Mouse (Mus musculus) testis, adult 2 months (tissue): ENCODE results near the gene Gm13769. TPM values are rescaled to one million over a fixed set of nuclear protein-coding genes. Genes with fewer than 3 reads are reported as not detected.
"Not testable (repeated sequence)": the region's sequence is repeated elsewhere in the genome, so short reads cannot be mapped to it uniquely, and the experiment has no call there.

Experiments used
- H3K27ac ChIP-seq: fragments of 200-500 bp; 2 replicates; pipeline ENCODE4 v1.5.1; 2012; ENCODE audit warnings: low read depth, low read length; ENCODE audit not compliant: control insufficient read depth, insufficient read depth
- H3K27me3 ChIP-seq: fragments of 200-500 bp; 2 replicates; pipeline ENCODE4 v1.6.1; 2012; ENCODE audit warnings: mild to moderate bottlenecking, low read length, moderate library complexity; ENCODE audit not compliant: control insufficient read depth, insufficient read depth
- H3K36me3 ChIP-seq: fragments of 200-500 bp; 2 replicates; pipeline ENCODE4 v1.6.1; 2012; ENCODE audit warnings: mild to moderate bottlenecking, low read length; ENCODE audit not compliant: control insufficient read depth, insufficient read depth
- H3K4me1 ChIP-seq: fragments of 200-500 bp; 2 replicates; pipeline ENCODE4 v1.6.1; 2012; ENCODE audit warnings: low read length; ENCODE audit not compliant: control insufficient read depth, insufficient read depth
- H3K4me3 ChIP-seq: fragments of 200-500 bp; 2 replicates; pipeline ENCODE4 v1.5.1; 2012; ENCODE audit warnings: low read depth, mild to moderate bottlenecking, low read length, moderate library complexity, mixed read lengths; ENCODE audit not compliant: control insufficient read depth
- CTCF ChIP-seq: fragments of 200-500 bp; IDR thresholded peaks from 2 replicates; pipeline ENCODE4 v1.5.1; 2012; ENCODE audit warnings: low read depth, mild to moderate bottlenecking, inconsistent platforms, low read length, moderate library complexity; ENCODE audit not compliant: control insufficient read depth, insufficient read depth, insufficient replicate concordance
- POLR2A ChIP-seq: fragments of 200-500 bp; IDR thresholded peaks from 2 replicates; pipeline ENCODE4 v1.6.1; 2012; ENCODE audit warnings: low read depth, mild to moderate bottlenecking, inconsistent platforms, low read length, moderate library complexity; ENCODE audit not compliant: control insufficient read depth
- polyA plus RNA-seq: library from polyadenylated mRNA; depleted of rRNA; stranded (reverse); fragments of >200 nt; gene quantifications from 2 replicates; pipeline ENCODE4 v1.2.3, GENCODE M21; 2012; rRNA removed

The Gm13769 gene
- polyA plus RNA-seq: 0.07 TPM in 1 of 2 replicates, not detected in the other

DNA sequence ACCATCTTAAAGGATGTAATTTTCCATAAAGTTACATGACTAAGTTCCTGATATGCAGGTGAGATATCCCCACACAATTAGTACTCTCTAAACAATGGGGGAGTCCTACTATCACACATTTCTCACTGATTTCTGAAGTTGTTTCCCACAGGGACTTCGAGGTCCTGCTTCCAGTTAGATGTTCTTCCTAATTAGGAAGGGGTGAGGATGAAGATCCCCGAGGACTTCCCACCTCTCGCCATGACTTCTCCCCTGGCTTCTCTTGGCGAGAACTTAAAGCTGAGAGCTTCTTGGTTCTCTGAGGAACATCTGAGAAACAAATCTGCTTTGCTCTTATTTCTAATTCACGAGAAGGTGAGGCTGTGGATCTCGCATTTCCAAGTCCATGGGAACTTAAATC lies at the start of gene Gm13769:
TSS of gene Gm13769 (plus strand) at position 301 of the 400 bp plus-strand sequence.
- H3K4me1 ChIP-seq, H3K27ac ChIP-seq, H3K4me3 ChIP-seq, H3K36me3 ChIP-seq, H3K27me3 ChIP-seq: not testable (repeated sequence)

DNA sequence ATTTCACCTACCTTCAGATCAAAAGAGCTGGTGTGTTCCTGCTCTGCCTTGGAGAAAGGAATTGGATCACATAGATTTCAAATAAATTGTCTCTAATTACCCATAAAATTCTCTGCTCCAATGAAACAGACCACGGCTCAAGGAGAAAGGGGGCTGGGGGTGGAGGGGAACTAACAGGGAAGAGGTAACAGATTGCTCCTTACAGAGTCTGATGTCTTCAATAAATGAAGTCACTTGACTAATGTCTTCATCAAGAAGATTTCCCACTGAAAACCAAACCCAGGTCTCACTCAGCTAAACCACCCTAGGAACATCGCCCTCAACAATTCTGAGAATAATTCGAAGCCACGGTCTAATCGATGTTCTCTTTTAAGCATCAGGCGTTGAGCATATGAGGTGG lies 29.3 kb upstream of the Gm13769 start, which contains the start of gene Olfr1272:
TSS of gene Olfr1272 (minus strand) at position 101 of the 400 bp plus-strand sequence.
- no peak within 1 kb of the TSS for H3K27ac ChIP-seq

DNA sequence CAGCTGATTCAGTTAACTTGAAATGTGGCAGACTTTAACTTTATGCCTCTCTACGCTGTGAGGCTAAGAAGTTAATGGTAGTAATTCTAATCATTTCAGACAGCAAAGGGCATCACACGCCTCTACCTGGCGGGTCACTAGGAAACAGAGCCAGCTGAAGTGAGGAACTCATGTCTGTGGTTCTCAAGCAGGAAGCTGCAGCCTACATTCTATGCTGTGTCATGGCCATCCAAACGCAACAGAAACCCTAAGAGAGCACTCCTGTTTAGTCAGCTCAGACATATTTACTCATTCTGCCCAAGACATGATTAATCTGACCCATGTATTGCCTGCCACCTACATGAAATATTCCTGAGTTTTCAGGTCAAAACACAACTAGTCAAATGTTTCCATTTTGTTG lies 24.7 kb downstream of the Gm13769 start:
- not testable (repeated sequence) for H3K36me3 ChIP-seq, H3K27me3 ChIP-seq, H3K4me1 ChIP-seq

More for the DNA sequence above, 29.3 kb upstream of the Gm13769 start, which contains the start of gene Olfr1272:
- Histone ChIP-seq H3K27me3 (no peaks in the 10 kb centered on the region), H3K4me1 (no peaks in the 10 kb centered on the region), H3K36me3 (no peaks in the 10 kb centered on the region), H3K4me3 (no peak within 1 kb of the TSS)
- TF ChIP-seq POLR2A (no peak), CTCF (no peak)

DNA sequence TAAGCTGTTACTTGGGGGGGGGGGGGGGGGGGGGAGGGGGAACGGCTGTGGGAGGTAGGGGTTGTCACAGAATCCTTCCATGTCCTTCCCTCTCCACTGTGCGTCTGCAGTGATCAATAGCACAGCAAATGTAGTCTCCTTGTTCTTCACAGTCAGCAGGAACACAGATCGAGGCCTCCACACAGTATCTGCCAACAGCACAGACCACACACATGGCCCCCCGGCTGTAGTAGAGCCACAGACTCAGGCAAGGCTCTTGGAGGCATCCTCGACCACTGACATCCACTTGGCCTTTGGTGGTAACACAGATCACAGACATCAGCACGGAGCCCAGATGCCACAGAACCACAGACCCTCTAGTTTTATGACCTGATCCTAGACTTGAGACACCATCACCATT lies 29.0 kb downstream of the Gm13769 start:
- H3K27me3 ChIP-seq: not testable (repeated sequence)

More for the DNA sequence above, 24.7 kb downstream of the Gm13769 start:
- not testable (repeated sequence) for H3K4me3 ChIP-seq, H3K27ac ChIP-seq

DNA sequence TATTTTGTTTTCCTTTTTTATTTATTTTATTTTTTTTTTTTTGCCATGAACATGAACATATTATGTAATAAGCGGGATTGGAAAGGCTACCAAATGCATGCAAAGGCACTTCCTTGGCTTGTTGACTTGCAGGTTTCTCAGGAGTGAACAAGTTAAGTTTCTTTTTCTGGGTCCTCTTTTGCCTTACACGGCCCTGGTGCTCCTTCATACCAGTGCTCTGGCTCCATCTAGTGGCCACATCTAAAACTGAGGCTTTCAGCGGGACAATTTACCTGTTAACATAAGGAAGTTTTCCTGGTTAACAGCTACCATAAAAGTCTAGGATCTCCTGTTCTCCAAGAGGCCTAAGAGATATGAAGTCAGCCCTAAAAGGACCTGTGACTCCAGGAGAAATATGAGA lies 29.5 kb downstream of the Gm13769 start:
- not testable (repeated sequence) for H3K36me3 ChIP-seq, H3K27me3 ChIP-seq, H3K4me1 ChIP-seq, H3K27ac ChIP-seq, H3K4me3 ChIP-seq

More for the DNA sequence above, 29.0 kb downstream of the Gm13769 start:
- not testable (repeated sequence) for H3K4me1 ChIP-seq, H3K27ac ChIP-seq, H3K4me3 ChIP-seq, H3K36me3 ChIP-seq

DNA sequence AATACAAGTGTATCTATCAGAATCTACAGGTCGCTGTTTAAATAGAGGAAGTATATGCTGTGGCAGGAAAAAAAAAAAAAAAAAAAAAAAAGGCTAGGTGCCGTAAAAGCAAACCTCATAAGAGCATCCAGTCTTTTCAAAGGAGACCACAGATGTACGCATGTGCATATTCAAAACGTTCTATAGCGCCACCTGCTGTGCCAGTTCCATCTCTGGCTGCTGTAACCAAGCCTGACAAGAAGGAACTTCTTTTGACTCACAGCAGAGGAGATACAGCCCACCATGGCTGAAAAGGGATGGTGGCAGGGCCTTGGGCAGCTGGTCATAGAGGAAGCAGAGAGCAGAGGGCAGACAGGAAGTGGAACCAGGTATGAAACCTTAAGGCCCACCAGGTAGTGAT lies 37.2 kb downstream of the Gm13769 start:
- not testable (repeated sequence) for H3K27ac ChIP-seq, H3K27me3 ChIP-seq, H3K4me3 ChIP-seq, H3K4me1 ChIP-seq, H3K36me3 ChIP-seq

DNA sequence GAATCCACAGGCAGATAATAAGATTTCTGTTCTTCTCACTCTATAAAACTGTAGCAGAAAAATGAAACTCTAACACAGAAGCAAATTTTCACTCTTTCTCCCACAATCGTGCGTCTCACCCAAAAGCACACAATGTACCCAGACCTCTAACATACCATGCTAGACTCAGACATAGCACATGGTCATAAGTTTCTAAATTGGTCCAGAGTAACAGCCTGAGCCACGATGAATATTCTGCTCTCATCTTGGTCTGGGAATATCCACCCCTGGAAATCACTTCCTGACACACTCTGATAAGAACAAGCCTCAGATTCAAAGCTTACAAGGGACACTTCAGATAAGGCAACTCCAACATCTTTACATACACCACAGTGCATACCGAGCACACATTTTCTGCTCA lies 38.2 kb downstream of the Gm13769 start:
- H3K4me3 ChIP-seq, H3K27ac ChIP-seq, H3K27me3 ChIP-seq, H3K36me3 ChIP-seq, H3K4me1 ChIP-seq: not testable (repeated sequence)

Other genes with a start within 250 kb of the Gm13769 start
- not detected in 2 replicates for gene Olfr1269, start 200.8 kb upstream of the Gm13769 start, polyA plus RNA-seq
- 0.52 and 0.69 TPM in 2 replicates for gene Olfr32, start 179.9 kb upstream of the Gm13769 start, polyA plus RNA-seq
- 0.06 and 0.37 TPM in 2 replicates for gene Olfr1270, start 169.1 kb upstream of the Gm13769 start, polyA plus RNA-seq
- gene Olfr1506, start 97.7 kb upstream of the Gm13769 start, polyA plus RNA-seq: not detected in 2 replicates
- gene Olfr142, start 64.6 kb upstream of the Gm13769 start, polyA plus RNA-seq: 0.04 and 0.12 TPM in 2 replicates
- 0.08 TPM in 1 of 2 replicates, not detected in the other for gene Olfr1271, start 51.2 kb upstream of the Gm13769 start, polyA plus RNA-seq
- not detected in 2 replicates for gene Olfr1272, start 29.4 kb upstream of the Gm13769 start, polyA plus RNA-seq
- gene Olfr1274-ps, start 76.5 kb downstream of the Gm13769 start, polyA plus RNA-seq: not detected in 2 replicates